Mouse (Mus musculus): ENCODE measurements around the gene Lsm14b. TPM values are rescaled to one million over a fixed set of nuclear protein-coding genes. Genes with fewer than 3 reads are reported as not detected.

Gene Lsm14b
- total and polyA plus RNA-seq, 3 experiments = 12.2 to 16.5 (median 15.3) TPM

- Histone ChIP-seq H3K27me3 (replicated peaks) (peaks cover 88% of the 10 kb centered on the region), H3K36me3 (replicated peaks in 1 of 2; ENCODE audit: control insufficient read depth in 1 of 2, insufficient read depth in 1 of 2, low read length in 1 of 2) (no peaks in the 10 kb centered on the region), H3K4me2 (ENCODE audit: insufficient read depth, low read depth, poor library complexity, severe bottlenecking) (no peak overlapping the region), H3K79me2 (replicated peaks; ENCODE audit: control insufficient read depth, extremely low read depth, insufficient read depth, poor library complexity, severe bottlenecking) (no peaks in the 10 kb centered on the region), H3K4me3 (replicated peaks in 1 of 3; ENCODE audit: low read depth in 2 of 3, low read length in 2 of 3, poor library complexity in 1 of 3) (no peak overlapping the region), H3K9ac (ENCODE audit: insufficient read depth, low read depth) (no peak overlapping the region), H3K4me1 (ENCODE audit: control insufficient read depth in 1 of 2, insufficient read depth in 2 of 2) (no peaks in the 10 kb centered on the region), H3K9me3 (replicated peaks; ENCODE audit: low read length) (no peaks in the 10 kb centered on the region), H3K27ac (ENCODE audit: insufficient read depth, low read depth) (no peak overlapping the region)
- DNase-seq (ENCODE audit: extremely low read depth) = no peak
- in situ Hi-C loops (cut with MboI; ENCODE audit: low pct_ligation_motif_present, low pct_unique_long_range_greater_than_20kb, low sequenced_read_pairs) (loop anchor here (5.0 kb wide), 1 partner anchor 36 kb away; no protein-coding TSS in a partner anchor), dilution Hi-C loops (cut with MboI; ENCODE audit: extremely low pct_ligation_motif_present, extremely low pct_unique_long_range_greater_than_20kb, low sequenced_read_pairs) (no loop called here)
- TF ChIP-seq RAD21 (IDR thresholded peaks at IDR 0.05; ENCODE audit: low read depth, low read length) (no peak), JUN (IDR thresholded peaks at IDR 0.05; ENCODE audit: insufficient read depth, low read depth, low read length) (no peak), MAFK (IDR thresholded peaks at IDR 0.05; ENCODE audit: insufficient replicate concordance, low read length) (no peak), ZKSCAN1 (IDR thresholded peaks at IDR 0.05; ENCODE audit: borderline replicate concordance, low read depth, low read length) (no peak), MAZ (IDR thresholded peaks at IDR 0.05; ENCODE audit: low read depth, low read length) (no peak), CTCF (conservative IDR thresholded peaks at IDR 0.05 in 1 of 2, IDR thresholded peaks at IDR 0.05 in 1 of 2; ENCODE audit: low read depth in 2 of 2, low read length in 2 of 2) (no peak), EP300 (IDR thresholded peaks at IDR 0.05; ENCODE audit: low read length) (no peak), IRF4 (IDR thresholded peaks at IDR 0.05; ENCODE audit: low read depth, low read length) (no peak), MAX (IDR thresholded peaks at IDR 0.05; ENCODE audit: low read length) (no peak), MYC (IDR thresholded peaks at IDR 0.05; ENCODE audit: low read depth, low read length) (no peak), MEF2A (IDR thresholded peaks at IDR 0.05; ENCODE audit: borderline replicate concordance, low read depth, low read length) (no peak), JUND (conservative IDR thresholded peaks at IDR 0.05; ENCODE audit: low read depth, low read length) (no peak), CHD1 (IDR thresholded peaks at IDR 0.05; ENCODE audit: low read depth, low read length) (no peak), GABPA (IDR thresholded peaks at IDR 0.05; ENCODE audit: insufficient replicate concordance, low read depth, low read length) (no peak)
Observed at GRCm38 (mm10) chr2:180018573-180018972, 6.2 kb upstream of the Lsm14b start.

- H3K9ac ChIP-seq (ENCODE audit: insufficient read depth, low read depth) = no peak overlapping the region
- H3K4me3 ChIP-seq (replicated peaks in 1 of 3; ENCODE audit: low read depth in 2 of 3, low read length in 2 of 3, poor library complexity in 1 of 3) = no peak overlapping the region
- H3K79me2 ChIP-seq (replicated peaks; ENCODE audit: control insufficient read depth, extremely low read depth, insufficient read depth, poor library complexity, severe bottlenecking) = 0 out of 2 replicates have a peak, but pooled peaks cover under 1% of the 10 kb centered on the region
- no peak for DNase-seq (ENCODE audit: extremely low read depth)
- H3K36me3 ChIP-seq (replicated peaks in 1 of 2; ENCODE audit: control insufficient read depth in 1 of 2, insufficient read depth in 1 of 2, low read length in 1 of 2) = no peaks in the 10 kb centered on the region
- in situ Hi-C loops (cut with MboI; ENCODE audit: low pct_ligation_motif_present, low pct_unique_long_range_greater_than_20kb, low sequenced_read_pairs) (no loop called here), dilution Hi-C loops (cut with MboI; ENCODE audit: extremely low pct_ligation_motif_present, extremely low pct_unique_long_range_greater_than_20kb, low sequenced_read_pairs) (no loop called here)
- H3K27ac ChIP-seq (ENCODE audit: insufficient read depth, low read depth) = no peak overlapping the region
- H3K9me3 ChIP-seq (replicated peaks; ENCODE audit: low read length) = no peaks in the 10 kb centered on the region
- H3K4me1 ChIP-seq (ENCODE audit: control insufficient read depth in 1 of 2, insufficient read depth in 2 of 2) = peaks cover 0 to 6% of the 10 kb centered on the region in 2 experiments; a peak in 1 of 4 replicates
- TF ChIP-seq CHD1 (IDR thresholded peaks at IDR 0.05; ENCODE audit: low read depth, low read length) (no peak), PAX5 (IDR thresholded peaks at IDR 0.05; ENCODE audit: low read length) (no peak), E2F4 (IDR thresholded peaks at IDR 0.05; ENCODE audit: insufficient replicate concordance, low read depth, low read length) (no peak), SIN3A (IDR thresholded peaks at IDR 0.05; ENCODE audit: low read length) (no peak), USF2 (conservative IDR thresholded peaks at IDR 0.05; ENCODE audit: low read depth, low read length) (no peak), NELFE (IDR thresholded peaks at IDR 0.05; ENCODE audit: low read depth, low read length) (no peak), SMC3 (IDR thresholded peaks at IDR 0.05; ENCODE audit: low read depth, low read length) (no peak), IRF4 (IDR thresholded peaks at IDR 0.05; ENCODE audit: low read depth, low read length) (no peak), KAT2A (IDR thresholded peaks at IDR 0.05; ENCODE audit: insufficient replicate concordance, low read length) (no peak), POLR2AphosphoS2 (IDR thresholded peaks at IDR 0.05; ENCODE audit: low read depth, low read length) (no peak), GABPA (IDR thresholded peaks at IDR 0.05; ENCODE audit: insufficient replicate concordance, low read depth, low read length) (no peak), BHLHE40 (IDR thresholded peaks at IDR 0.05; ENCODE audit: low read depth, low read length) (no peak), ZNF384 (IDR thresholded peaks at IDR 0.05; ENCODE audit: low read depth, low read length) (no peak), RCOR1 (conservative IDR thresholded peaks at IDR 0.05; ENCODE audit: low read depth, low read length) (no peak)
- H3K27me3 ChIP-seq (replicated peaks) = peaks cover 78% of the 10 kb centered on the region
- no peak overlapping the region for H3K4me2 ChIP-seq (ENCODE audit: insufficient read depth, low read depth, poor library complexity, severe bottlenecking)
Observed at GRCm38 (mm10) chr2:180020091-180020661, 4.6 kb upstream of the Lsm14b start.
